Mouse (Mus musculus): ENCODE results near the gene Trpc4ap.

DNA sequence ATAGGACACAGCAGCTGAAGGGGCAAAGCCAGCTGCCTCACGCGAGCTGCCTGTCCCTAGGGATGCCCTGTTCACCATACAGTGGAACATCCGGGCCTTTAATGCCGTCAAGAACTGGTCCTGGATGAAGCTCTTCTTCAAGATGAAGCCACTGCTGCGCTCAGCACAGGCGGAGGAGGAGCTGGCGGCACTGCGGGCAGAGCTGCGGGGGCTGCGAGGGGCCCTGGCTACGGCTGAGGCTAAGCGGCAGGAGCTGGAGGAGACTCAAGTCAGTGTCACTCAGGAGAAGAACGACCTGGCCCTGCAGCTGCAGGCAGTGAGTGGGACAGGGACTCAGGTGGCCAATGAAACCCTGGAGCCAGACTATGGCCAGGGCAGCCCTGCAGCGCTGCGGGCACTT is 65.9 kb downstream of the Trpc4ap start:
- TF ChIP-seq CTCF (IDR thresholded peaks at IDR 0.05; ENCODE audit: extremely low read depth, insufficient read length, insufficient replicate concordance, low read depth, low read length) (no peak), POLR2A (IDR thresholded peaks at IDR 0.05; ENCODE audit: low read depth, low read length) (no peak)
